Mouse (Mus musculus) kidney, adult 2 months (tissue): ENCODE measurements at regions not wholly inside any gene's neighbourhood (a gene's known extent, or its start where the extent isn't known, plus 50 kb on each side); places are given as distances from the start of the nearest gene placed in this dataset.
A peak's percentile ranks its signal among the peaks of the same experiment; 100 is the strongest.

Experiments
- CTCF ChIP-seq: fragments of 200-500 bp; conservative IDR thresholded peaks from 2 replicates; pipeline ENCODE4 v1.5.1; 2011; ENCODE audit warnings: low read depth, mild to moderate bottlenecking, control low read depth, low read length, moderate library complexity, mixed read lengths; ENCODE audit not compliant: insufficient read depth, insufficient read length
- POLR2A ChIP-seq: fragments of 200-500 bp; IDR thresholded peaks from one replicate; pipeline ENCODE4 v1.6.1; 2011; ENCODE audit warnings: low read depth, low read length, control low read depth

DNA sequence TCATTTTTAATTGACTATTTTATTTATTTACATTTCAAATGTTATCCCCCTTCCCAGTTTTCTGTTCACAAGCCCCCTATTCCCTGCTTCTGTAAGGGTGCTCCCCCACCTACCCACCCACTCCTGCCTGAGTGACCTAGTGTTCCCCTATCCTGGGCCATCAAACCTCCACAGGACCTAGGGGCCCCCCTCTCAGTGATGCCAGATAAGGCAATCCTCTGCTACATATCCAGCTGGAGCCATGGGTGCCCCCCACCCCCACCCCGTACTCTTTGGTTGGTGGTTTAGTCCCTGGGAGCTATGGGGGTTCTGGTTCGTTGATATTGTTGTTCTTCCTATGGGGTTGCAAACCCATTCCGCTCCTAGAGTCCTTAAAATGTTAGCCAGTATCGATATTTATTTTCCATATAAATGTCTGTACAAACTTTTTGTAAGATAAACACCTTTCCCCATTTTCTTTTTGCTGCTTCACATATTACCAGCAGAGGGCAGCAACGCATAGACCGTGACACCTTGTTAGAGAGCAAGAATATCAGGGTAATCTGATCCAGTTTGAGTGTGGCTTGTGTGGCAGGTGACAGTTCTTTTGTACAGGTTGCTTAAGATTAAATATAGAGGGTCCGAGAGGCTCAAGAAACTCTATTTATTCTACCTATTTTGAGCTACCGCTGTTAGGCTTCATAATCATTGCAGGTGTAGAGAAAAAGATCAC, 177.2 kb upstream of the Scn7a start:
- TF ChIP-seq CTCF (peak; percentile 38), POLR2A (no peak)
